Mouse (Mus musculus): ENCODE data around the gene Gp1bb. TPM values are rescaled to one million over a fixed set of nuclear protein-coding genes. Genes with fewer than 3 reads are reported as not detected.

Gene Gp1bb
- 0.78 and 1.3 TPM in 2 replicates for polyA plus RNA-seq (2012; rRNA removed; ENCODE audit: low replicate concordance)

DNA sequence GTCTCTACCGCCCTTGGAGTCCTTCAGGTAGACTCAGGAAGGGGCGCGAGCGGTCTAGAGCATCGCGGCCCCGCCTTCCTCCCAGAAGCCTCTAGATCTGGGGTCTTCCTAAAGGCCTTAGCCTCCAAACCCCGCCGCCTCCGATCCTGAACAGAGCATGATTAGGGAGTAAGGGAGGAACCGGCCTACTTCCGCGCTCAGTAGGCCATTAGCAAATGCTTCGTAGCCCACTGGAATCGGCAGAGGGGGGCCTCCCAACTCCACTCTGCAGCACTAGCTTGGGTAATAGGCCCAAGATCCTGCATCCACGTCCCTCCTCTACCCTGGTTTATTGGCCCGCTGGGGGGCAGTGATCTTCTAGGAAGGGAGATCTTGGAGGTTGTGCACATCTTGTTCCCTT, at the start of gene Gp1bb:
Gene Gp1bb (minus strand): TSS at position 385 of the 400 bp plus-strand sequence.

GRCm38 (mm10) chr16:18629390-18630231, 7.4 kb upstream of the Gp1bb start, which contains the start of gene Sept5:
Sept5 (minus strand) TSS chr16:18629954.

DNA sequence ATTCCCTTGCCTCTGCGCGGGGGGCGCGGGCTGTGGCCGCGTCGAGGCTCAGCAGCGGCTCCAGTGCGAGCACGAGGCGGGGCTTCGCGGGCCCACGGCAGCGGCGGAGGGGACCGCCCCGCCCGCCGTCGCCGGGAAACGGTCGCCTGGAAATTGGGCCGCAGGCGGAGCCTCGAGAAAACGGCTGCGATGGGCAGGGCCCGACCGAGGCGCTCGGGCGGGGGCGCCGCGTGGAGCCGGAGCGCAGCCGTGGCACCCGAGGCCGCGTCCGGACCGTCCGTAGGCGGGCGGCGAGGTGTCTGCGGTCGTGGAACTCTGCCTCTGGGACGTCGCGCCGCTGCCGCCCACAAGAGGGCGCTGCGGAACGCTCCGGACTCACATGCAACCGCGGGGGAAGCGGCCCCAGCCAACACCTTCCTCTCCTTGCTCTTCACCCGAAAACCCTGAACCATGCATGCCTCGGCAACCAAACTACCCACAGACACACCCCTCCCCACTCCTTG, 4.2 kb upstream of the Gp1bb start, which contains the start of gene Gm49601:
Gene Gm49601 (minus strand): TSS at position 52 of the 503 bp plus-strand sequence.

DNA sequence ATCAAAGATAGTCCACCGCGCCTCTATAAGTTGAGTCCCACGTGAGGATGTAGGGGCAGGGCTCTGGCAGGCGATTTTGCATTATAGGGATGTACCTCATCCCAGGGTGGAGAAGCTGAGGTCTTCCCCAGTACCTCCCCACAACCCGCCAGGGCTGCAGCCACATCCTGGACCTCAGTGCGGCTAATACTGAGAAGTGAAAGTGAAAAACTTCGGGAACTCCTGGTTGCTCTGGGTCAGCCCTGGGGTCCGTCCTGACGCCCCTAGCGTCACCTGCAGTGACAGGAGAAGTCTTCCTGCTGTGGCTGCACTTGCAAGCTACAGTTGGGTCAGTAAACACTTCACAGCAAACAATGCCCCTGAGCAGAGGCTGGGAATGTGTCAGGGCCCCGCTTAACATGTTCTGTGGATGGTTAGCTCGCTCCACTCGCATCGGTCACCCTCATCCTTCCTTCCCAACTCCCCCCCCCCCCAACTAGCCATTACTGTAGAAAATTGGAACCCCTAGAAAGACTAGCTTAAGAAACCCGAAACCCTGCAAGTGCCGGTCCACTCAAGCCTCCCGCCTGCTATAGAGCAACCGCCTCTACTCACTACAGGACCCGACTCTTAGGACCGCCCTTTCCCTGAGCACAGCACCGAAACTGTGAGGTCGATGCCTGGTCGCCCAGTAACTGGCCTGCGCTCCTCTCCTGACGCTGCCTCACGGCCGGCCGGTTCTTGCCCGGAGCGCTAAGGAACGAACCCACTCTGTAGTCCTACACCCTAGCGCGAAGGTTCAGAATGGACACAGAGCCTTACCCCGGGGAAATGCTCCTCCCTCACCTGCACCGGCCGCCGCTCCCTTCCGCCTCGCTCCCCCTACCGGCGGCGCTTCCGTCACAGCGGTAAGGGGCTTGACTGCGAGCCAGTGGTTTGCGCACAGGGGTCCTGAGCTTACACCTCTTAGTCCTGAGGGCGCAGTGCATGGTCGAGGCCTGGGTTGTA, 32.1 kb downstream of the Gp1bb start, which contains the start of gene Tbx1:
Gene Tbx1 (minus strand): TSS at position 868 of the 987 bp plus-strand sequence.

Other genes with a start within 250 kb of the Gp1bb start
- gene Txnrd2, start 196.0 kb downstream of the Gp1bb start, polyA plus RNA-seq (2012; rRNA removed; ENCODE audit: low replicate concordance): 25.2 and 48.2 TPM in 2 replicates
- gene Comt, start 195.6 kb downstream of the Gp1bb start, polyA plus RNA-seq (2012; rRNA removed; ENCODE audit: low replicate concordance): 612 and 1,090 TPM in 2 replicates
- gene Gnb1l, start 123.7 kb downstream of the Gp1bb start, polyA plus RNA-seq (2012; rRNA removed; ENCODE audit: low replicate concordance): 8.7 and 18.0 TPM in 2 replicates
- gene Rtl10, start 123.5 kb downstream of the Gp1bb start, polyA plus RNA-seq (2012; rRNA removed; ENCODE audit: low replicate concordance): 2.6 and 15.8 TPM in 2 replicates
- 0.42 and 4.2 TPM in 2 replicates for gene Tbx1, start 31.7 kb downstream of the Gp1bb start, polyA plus RNA-seq (2012; rRNA removed; ENCODE audit: low replicate concordance)
- 5.4 and 14.4 TPM in 2 replicates for gene Gm49601, start 4.0 kb upstream of the Gp1bb start, polyA plus RNA-seq (2012; rRNA removed; ENCODE audit: low replicate concordance)
- 19.6 and 27.6 TPM in 2 replicates for gene Sept5, start 7.6 kb upstream of the Gp1bb start, polyA plus RNA-seq (2012; rRNA removed; ENCODE audit: low replicate concordance)
- gene Cldn5, start 154.4 kb upstream of the Gp1bb start, polyA plus RNA-seq (2012; rRNA removed; ENCODE audit: low replicate concordance): 86.2 and 284 TPM in 2 replicates
- 54.3 and 54.4 TPM in 2 replicates for gene Ufd1, start 189.4 kb upstream of the Gp1bb start, polyA plus RNA-seq (2012; rRNA removed; ENCODE audit: low replicate concordance)
- gene Cdc45, start 189.6 kb upstream of the Gp1bb start, polyA plus RNA-seq (2012; rRNA removed; ENCODE audit: low replicate concordance): 9.6 and 12.8 TPM in 2 replicates
- 48.1 and 50.2 TPM in 2 replicates for gene 2510002D24Rik, start 214.2 kb upstream of the Gp1bb start, polyA plus RNA-seq (2012; rRNA removed; ENCODE audit: low replicate concordance)
- gene Gm28539, start 214.2 kb upstream of the Gp1bb start, polyA plus RNA-seq (2012; rRNA removed; ENCODE audit: low replicate concordance): 0.21 and 1.7 TPM in 2 replicates

Measured in subcutaneous adipose tissue, adult 2 months (tissue).